Mouse (Mus musculus) mouse trophoblast stem cell (cell line): ENCODE results near the gene Fopnl.

Experiments
- in situ Hi-C, 2 experiments: fragments of 300-500 bp; cut with MseI, MboI; formaldehyde crosslinking; loops; 2 replicates in 1 of 2; 3 replicates in 1 of 2; pipeline ENCODE4 v1.15.1; 2025

Fopnl gene

GRCm38 (mm10) chr16:14249913-14250312, 67.3 kb downstream of the Fopnl start:
- in situ Hi-C loops = loop anchor here in 1 of 2 experiments (25.0 kb wide), 1 partner anchor 237 kb away; no protein-coding TSS in a partner anchor
